Comparison of ENCODE assay signal across 13 mouse cellular contexts in the genomic region with DNA sequence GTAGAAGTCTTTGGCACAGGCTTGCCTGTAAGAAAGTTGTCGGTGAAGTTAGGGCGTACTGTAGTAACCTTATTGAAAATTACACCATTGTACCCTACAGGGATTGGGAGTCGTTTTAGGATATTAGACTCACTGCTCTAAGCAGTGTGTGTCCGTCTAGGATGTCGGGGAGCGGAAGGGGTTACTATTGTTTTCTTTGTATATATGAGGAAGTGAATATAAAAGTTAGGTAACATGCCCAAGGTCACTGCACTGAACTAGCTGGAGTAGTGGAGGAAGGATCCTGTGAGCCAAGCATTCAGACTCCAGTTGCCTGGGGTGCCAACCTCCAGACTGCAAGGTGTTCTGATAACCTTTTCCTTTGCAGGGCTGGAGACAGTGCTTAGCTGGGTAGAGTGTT.
"Had no signal": no experiment of that assay in that cellular context is flagged by ENCODE, and none has a peak within 500 bp of the region (broad histone marks: within the 10 kb centered on the region; RNA-seq: fewer than 3 reads in every experiment).

No protein-coding gene starts in this region.

- H3K27ac ChIP-seq: kidney, postnatal 0 days; left cerebral cortex, adult 2 months; limb, embryonic 15.5 days; liver, embryonic 13.5 days; midbrain, embryonic 10.5 days; midbrain, embryonic 15.5 days; stomach, embryonic 15.5 days had no signal

- ATAC-seq: intestine, embryonic 16.5 days; midbrain, embryonic 15.5 days had no signal

- H3K27me3 ChIP-seq: limb, embryonic 15.5 days; liver, embryonic 13.5 days; stomach, embryonic 15.5 days had no signal

- H3K36me3 ChIP-seq: limb, embryonic 15.5 days; liver, embryonic 13.5 days; midbrain, embryonic 10.5 days; midbrain, embryonic 15.5 days; stomach, embryonic 15.5 days had no signal

- H3K4me2 ChIP-seq: limb, embryonic 15.5 days; liver, embryonic 13.5 days; midbrain, embryonic 15.5 days; stomach, embryonic 15.5 days had no signal

- DNase-seq: kidney, adult 8-10 months; kidney, postnatal 4 days; liver, embryonic 13.5 days; lung, adult 2 months; lung, postnatal 14 days; right cerebral cortex, postnatal 14 days had no signal

- H3K4me3 ChIP-seq: left cerebral cortex, adult 2 months; limb, embryonic 15.5 days; stomach, embryonic 15.5 days had no signal

- H3K9me3 ChIP-seq: limb, embryonic 15.5 days; liver, embryonic 13.5 days; midbrain, embryonic 10.5 days; midbrain, embryonic 15.5 days; stomach, embryonic 15.5 days had no signal

- H3K9ac ChIP-seq: limb, embryonic 15.5 days; liver, embryonic 13.5 days; midbrain, embryonic 15.5 days; stomach, embryonic 15.5 days had no signal
